Mouse (Mus musculus): ENCODE measurements around the gene Gm5157.
"Not testable (repeated sequence)": the region's sequence is repeated elsewhere in the genome, so short reads cannot be mapped to it uniquely, and the experiment has no call there.

The Gm5157 gene

GRCm38 (mm10) chr7:21190323-21190722, at the start of gene Gm5157:
TSS of gene Gm5157 (minus strand) at chr7:21190423.
- not testable (repeated sequence) for DNase-seq (ENCODE audit: low read depth)

DNA sequence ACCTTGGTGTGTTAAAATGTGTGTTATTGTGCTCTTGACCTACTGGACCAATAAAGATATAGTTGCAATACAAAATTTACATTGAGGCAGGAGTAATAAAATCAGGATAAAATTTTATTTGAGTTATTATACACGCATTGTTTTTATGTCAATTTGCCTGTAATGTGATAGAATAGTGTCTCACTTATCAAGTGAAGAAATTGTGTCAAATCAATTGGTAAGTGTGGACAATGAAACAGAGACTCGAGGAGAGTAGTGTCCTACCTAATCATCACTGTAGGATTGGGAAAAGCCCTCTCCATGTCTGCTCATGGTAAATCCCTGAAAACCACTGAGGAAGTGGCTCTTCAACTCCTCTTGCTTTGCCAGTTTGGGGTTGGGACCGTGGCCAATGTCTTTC, 28.3 kb downstream of the Gm5157 start, which contains the start of gene Vmn1r123:
Vmn1r123 (plus strand) TSS at position 301 of the 400 bp plus-strand sequence.
- DNase-seq (ENCODE audit: low read depth), result not testable (repeated sequence)

Measured in induced T-regulatory cell, adult 2 months (primary cell).